Mouse (Mus musculus): ENCODE measurements around the gene Pcp4l1.

DNA sequence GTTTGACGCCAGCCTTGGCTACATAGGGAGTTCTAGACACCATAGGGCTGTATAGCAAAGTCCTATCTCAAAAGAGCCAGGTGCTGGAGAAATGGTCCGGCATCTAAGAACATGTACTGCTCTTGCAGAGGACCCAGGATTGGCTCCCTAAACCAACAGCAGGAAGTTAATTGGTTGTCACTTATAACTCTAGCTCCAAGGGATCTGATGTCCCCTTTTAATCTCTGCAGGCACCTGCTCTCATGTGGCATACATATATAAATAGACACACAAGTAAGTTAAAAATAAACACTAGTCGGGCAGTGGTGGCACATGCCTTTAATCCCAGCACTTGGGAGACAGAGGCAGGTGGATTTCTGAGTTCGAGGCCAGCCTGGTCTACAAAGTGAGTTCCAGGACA lies 39.7 kb upstream of the Pcp4l1 start:
- no peak for TF ChIP-seq CTCF (IDR thresholded peaks at IDR 0.05; ENCODE audit: insufficient read depth, low read depth, low read length)
- TF ChIP-seq POLR2A (IDR thresholded peaks at IDR 0.05; ENCODE audit: insufficient read depth, low read depth, low read length): no peak

Data from olfactory bulb, adult 2 months (tissue).